Mouse (Mus musculus) frontal cortex, adult (tissue): ENCODE measurements around the gene Ivl.

Experiments used
- ATAC-seq: cut with Nextera tagmentation; 2 replicates; pipeline ENCODE4 v1.9.2; 2017; ENCODE audit warnings: mild to moderate bottlenecking, moderate library complexity, mixed read lengths; ENCODE audit not compliant: low TSS enrichment

Ivl gene

DNA sequence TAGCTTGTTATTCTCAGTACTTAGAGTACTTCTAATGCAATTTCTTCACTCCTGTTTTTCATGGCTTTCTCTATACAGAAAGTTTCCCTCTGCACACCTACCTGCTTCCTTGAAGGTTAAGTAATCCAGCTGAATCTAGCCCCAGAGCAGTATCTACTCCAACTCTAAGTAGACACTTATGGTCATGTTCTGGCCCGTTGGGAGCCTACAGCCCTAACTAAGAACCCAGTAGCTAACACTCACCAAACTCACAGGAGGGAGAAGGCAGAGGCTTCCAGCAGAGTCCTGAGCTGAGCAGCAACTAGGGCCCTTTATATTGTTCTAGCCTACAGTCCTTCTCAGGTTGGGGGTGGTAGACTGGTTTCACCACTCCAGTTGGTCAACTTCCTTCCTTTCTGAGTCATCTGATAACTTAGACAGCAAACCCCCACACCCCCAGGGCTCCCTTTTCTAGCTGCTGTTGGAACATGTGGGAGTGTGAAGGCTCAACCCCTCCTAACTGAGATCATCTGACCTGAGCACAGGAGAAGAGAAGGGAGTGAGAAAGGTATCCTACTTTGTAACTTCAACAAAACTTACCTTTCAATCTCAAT lies at the start of gene Ivl:
TSS of gene Ivl (minus strand) at position 287 of the 593 bp plus-strand sequence.
- no peak for ATAC-seq

DNA sequence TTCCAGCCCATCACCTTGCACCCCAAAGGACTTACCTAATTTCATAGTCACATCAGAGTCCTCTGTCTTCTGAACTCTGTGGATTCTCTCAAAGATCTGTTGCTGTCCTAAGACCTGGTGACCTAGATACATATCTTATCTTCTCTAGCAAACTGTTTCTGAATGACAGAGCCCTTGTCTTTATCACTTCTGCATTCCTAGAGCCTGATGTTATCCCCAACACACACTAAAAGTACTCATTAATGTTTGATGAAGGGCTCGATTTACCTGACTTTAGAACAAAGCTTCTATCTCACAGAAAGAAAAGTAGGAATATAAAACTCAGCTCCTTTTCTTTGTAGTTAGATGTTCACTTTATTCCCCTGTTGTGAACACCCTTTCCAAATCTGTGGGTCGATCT lies 48.0 kb upstream of the Ivl start, which contains the start of gene Lce6a:
TSS of gene Lce6a (minus strand) at position 101 of the 400 bp plus-strand sequence.
- ATAC-seq: no peak

DNA sequence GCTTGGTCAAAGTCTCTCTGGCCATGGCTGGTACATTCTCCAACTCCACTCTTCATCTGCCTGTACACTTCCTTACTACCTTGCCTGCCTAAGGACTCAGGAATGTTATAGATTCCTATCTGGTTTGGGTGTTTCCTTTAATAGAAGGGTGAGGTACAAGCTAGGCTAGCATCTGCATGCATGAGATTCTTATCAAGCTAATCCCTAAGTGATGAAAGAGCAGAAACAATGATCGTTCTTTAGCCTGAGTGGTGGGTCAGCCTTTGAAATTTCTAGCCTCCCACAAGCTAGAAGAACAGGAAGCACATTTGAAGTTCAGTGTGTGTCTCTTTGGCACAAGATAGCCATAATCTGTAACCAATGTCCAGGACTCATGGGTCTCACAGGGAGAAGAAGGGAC lies 36.3 kb upstream of the Ivl start:
- no peak for ATAC-seq

DNA sequence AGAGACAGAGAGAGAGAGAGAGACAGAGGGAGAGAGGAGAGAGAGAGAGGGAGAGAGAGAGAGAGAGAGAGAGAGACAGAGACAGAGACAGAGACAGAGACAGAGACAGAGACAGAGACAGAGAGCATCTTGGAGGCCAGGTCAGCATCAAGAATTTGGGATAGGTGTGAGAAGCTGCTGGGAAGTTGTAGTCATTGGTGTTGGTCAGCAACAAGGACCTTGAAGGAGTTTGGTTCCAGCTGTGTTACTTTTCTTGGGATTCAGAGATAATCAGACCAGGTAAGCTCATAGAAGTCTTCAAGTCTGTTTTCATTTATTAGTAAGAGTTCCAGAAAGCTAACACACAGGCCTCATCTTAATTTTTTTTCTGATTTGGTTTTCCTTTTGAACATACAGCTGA lies 33.9 kb upstream of the Ivl start, which contains the start of gene 2210017I01Rik:
TSS of gene 2210017I01Rik (minus strand) at position 101 of the 400 bp plus-strand sequence.
- no peak for ATAC-seq

DNA sequence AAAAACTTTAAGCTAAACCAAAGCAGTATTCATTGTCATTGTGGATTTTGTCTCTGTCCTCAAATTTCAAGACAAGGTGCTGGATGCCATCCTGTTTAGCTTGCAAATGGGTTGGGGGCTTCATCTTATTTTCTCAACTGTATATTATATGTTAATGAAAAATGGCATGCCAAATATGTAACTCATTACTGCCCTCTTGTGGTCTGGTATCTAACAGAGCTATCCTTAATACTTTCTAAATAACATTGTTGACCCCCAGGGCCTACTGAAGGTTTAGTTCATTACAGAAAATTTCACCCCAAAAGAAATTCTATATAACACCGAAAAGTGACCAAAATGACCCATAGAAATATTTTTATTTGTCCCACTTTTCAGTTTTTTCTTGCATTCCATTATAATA lies 28.6 kb upstream of the Ivl start:
- no peak for ATAC-seq

DNA sequence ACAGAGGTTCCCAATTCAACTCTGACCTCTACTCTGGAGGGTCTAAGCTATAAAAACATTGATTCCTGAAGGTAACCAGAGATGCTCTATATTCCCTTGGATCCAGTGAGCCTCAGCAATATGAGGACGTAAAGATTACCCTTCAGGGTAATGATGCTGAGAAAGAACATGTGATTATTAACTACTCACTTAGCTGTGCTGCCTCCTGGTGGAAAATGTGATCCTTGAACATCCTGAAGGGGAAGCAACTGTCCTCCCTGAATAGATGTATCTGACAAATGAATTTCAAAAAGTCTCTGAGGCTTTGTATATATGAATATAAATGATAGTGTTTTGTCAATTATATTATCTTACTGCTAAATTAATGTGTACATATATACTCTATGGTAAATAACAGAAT lies 26.9 kb upstream of the Ivl start:
- no peak for ATAC-seq

DNA sequence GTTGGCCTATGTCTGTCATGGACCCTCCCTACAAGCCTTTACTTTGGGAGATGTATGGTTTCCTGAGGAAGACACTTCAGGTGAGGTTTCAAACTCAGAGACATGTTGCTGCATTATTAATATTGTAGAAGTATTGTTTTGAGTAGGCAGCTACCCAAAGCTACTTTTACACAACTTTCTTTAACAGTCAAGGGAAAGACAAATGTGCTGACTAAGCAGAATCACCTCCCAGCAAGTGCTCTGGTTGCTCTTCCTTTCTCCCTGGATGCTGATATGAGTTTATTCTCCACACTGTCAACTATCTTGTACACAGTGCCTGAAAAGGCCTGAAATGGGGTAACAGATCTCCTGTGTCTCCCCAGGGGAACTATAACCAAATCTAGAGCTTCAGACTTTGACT lies 26.4 kb upstream of the Ivl start:
- ATAC-seq: no peak

DNA sequence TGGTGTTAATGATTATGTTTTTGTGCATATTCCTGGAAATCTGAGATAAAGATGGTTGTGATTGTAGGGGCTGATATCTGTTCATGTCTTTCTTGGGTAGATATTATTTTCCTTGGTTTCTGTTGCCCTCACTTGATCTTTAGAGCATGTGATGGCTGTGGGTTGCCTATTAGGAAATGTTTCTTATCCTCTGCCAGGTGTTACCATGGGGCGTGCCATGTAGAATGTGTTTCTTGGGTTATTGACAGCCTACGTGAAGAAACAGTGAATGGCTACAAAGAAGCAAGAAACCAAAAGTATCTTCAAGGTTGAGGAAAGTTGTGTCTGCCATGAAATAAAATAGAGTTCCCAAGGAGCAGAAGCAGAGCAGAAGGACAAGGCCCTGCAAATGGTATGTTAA lies 24.9 kb upstream of the Ivl start:
- no peak for ATAC-seq

DNA sequence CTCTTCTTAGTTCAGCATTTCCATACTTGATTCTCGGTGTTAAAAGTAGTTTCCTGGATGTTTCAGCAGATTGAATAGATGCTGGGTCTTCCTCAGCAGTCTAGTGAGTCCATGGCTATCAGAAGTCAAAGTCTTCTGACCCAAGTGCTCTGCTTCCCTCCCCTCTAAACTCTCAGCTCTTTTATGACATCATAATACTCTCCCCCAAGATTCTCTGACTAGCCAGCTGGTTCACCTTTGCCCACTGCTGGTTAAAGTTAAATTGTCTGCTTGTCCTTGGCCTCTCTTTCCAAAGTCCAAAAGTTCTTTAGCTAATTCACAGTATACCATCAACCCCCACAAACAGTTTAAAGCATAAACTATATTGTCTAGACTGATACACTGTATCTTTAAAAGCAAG lies 15.3 kb upstream of the Ivl start, which contains the start of gene Smcp:
TSS of gene Smcp (minus strand) at position 140 of the 400 bp plus-strand sequence.
- no peak for ATAC-seq

DNA sequence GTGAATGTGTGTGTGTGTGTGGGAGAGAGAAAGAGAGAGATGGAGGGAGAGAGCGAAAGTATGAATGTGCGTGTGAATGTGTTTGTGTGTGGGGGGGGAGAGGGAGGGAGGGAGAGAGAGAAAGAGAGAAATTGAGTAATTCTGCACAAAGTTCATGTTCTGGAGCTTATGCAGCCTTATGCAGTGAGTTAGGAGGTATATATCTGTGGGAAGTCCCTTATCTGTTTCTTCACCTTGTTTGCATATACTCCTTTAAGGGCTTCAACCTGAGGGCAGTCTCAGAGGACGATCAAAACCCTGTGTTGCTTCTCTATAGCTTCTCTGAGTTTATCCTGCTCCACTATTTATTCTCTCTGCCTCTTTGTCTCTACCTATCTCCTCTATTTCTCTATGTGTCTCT lies 13.7 kb upstream of the Ivl start:
- no peak for ATAC-seq

DNA sequence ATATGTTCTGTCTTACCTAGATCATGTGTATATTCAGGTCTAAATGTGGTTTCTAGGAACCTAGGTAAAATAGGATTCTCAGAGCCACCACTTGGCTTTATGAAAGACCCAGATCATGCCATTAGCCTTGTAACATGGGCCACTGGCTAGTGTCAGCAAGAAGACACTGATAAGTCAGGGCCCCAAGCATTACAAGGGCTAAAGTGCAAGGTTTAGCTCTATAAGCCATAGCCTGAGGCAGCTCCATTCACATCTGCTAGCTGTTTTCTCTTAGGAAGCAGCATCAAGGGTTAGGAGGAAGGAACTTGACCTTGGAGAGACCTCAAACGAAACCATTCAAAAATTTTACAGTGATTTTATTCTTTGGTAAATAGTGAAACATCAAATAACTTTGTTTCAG lies 11.5 kb upstream of the Ivl start:
- no peak for ATAC-seq

DNA sequence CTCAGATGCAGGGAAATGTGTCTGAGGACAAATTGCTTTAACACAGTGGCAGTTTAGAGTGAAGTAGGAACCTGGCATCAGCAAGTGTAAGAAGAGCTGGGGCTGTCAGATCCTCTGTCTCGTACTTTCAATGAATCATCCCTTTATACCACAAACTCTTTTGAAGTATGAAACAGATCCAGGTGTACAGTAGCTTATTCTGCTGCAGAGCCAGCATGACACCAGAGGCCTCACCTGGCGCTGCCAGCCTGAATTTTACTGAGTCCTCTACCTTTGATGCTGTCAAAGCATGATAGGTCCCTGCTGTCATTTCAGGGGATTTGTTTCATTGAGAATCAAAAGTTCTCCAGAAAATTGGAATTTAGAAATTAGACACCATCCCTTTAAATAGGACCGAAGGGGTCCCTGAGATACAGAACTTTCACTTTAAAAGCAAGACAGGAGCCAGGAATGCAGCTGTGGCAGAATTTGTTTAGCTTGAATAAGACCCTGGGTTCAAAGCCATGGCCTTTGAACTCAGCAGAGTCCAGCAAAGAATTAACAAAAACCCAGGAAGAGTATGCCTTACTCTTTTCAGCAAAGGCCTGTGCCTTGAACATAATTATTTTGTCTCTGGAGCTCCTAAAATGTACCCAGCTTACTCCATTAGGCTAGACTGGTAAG lies 9.8 kb upstream of the Ivl start:
- ATAC-seq: no peak

DNA sequence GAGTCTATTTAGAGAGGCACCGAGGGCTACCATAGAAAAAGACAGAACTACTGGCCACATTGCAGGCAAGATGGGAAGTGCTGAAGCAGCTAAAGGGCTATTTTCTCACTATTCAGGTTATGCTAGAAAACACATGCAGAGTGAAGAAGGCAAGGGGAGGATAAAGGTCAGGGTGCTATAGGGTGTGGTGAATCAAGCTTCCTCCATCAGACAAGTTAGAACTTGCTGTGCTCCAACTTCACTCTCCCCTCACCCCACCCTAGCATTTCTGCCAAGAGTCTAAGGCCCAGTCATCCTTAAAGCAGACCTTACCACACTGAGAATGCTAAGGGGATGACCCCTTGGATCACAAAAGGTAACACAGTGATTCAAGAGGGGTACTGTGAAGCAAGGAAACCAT lies 6.0 kb upstream of the Ivl start:
- ATAC-seq: no peak

DNA sequence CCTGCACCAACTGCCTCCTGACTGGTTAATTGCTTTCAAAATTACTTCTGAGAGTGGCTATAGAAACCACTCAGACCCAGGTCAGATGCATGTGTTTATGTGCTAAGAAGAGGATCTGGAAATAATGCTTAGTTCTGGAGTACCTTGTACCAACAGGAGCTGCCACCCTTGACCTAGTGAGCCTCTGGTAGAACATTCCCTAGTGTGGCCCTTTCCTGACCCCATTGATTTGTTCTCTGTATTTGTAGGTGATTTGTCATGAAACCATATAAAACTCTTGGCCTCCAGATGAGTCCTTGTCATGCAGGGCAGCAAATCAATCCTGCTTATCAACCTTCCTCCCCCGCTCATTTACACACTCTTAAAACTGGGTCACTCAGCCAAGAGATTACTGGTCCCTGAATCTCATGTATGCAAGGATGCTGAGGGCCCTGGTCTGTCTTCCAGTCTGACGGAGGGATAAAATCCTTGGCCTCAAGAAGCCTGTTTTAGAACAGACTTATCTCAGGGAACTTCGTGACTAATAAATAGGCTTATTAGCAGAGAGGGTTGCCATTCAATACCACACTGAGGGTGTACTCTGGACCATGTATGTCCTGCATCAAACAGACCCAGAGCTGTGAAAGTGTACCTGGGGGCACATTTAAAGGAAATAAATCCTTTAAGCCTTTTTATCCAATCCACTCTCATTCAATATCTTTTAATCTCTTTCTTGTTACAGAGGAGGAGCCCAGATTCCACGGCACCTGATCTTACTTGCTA lies 5.3 kb upstream of the Ivl start:
- no peak for ATAC-seq

DNA sequence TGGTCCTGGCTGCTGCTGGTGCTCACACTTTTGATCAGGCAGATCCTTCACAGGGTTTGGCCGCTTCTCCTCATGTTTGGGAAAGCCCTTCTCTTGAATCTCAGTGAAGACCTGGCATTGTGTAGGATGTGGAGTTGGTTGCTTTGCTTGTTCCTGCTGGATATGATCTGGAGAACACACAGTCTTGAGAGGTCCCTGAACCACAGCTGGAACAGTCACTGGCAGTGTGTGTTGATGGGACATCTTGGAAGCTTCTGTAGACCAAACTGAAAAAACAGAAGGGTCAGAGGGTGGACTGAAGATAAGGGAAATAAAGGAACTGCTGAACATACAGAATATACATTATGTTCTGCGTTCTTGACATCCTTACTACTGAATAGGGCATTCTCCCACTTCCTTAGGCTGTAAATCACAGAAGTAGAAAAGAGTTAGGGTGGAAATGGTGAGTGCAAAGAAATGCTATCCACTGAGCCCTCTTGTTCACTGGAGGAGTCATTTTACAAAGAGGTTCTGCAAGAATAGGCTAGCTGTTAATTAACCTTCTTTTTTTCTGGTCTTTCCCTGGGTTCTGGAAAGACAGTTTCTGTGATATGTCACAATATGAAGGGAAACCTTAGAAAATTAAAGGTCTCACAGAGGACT lies 900 bp downstream of the Ivl start:
- ATAC-seq: no peak

DNA sequence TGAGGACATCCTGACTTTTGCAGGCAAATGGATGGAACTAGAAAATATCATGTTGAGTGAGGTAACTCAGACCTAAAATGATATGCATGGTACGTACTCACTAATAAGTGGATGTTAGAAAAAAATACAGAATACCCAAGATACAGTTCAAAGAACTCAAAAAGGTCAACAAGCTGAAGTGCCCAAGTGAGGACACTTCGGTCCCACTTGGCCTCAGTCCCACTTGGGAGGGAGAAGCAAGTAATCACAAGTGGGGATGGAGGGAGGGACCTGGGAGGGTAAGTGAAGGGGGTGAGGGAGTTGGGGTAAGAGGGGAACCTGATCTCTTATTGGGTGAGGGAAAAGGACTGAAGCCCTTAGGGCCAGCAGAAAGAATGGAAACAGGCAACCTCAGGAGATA lies 4.8 kb downstream of the Ivl start:
- ATAC-seq: no peak

DNA sequence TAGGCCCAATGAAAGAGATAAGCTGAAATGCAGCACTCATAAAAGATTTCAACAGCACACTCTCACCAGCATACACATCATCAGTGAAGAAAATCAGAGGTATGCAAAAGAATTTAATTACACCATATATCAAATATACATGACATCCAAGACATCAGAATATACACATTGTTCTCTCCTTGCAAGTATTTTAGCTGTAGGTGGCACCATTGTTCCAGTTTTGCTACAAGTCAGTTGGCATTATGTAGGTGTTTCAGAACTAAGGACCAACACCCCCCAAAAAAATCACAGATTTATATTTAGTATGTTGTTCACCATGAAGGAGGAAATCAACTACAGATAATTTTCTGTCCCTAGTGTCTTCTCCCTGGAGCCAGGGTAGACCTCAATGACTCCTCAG lies 8.1 kb downstream of the Ivl start:
- ATAC-seq: no peak

DNA sequence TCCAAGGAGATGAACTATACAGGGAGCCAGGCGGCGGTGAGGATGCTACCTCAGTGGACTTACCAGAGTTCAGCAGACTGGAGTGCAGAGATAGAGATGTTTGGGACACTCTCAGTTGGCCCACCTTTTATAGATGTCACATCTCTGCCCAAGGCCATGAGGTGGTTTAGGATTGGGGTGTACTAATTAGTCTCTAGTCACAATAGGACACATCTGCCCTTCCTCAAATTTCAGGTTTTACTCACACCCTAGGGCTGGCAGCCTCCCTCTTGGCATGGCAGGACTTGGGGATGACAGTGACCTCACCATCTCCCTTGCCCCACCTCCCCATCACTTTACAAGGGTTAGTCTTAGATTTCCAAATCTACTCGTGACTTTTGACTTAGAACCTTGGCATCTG lies 39.1 kb downstream of the Ivl start, which contains the start of gene 2310046K23Rik:
TSS of gene 2310046K23Rik (minus strand) at position 101 of the 400 bp plus-strand sequence.
- no peak for ATAC-seq
